14 mouse cellular contexts compared by ENCODE assay signal in genomic region chr17:8415533-8415932, GRCm38 (mm10). TPM values are rescaled to one million over a fixed set of nuclear protein-coding genes. Genes with fewer than 3 reads are reported as not detected.
A peak's percentile ranks its signal among the peaks of the same experiment; 100 is the strongest.
DNase-seq lines count a peak whose midpoint lies in the region; ATAC-seq lines count a peak whose summit lies in the region.
"Had no signal": no experiment of that assay in that cellular context is flagged by ENCODE, and none has a peak within 500 bp of the region (broad histone marks: within the 10 kb centered on the region; RNA-seq: fewer than 3 reads in every experiment).

No protein-coding gene starts in this region.

- intact Hi-C loops in heart, postnatal 10 days (cut with DNase I): no loop called here

- H3K4me3 ChIP-seq in heart, embryonic 13.5 days: no peak overlapping the region
- H3K4me3 ChIP-seq: embryonic facial prominence, embryonic 12.5 days had no signal

- peaks cover 31% of the 10 kb centered on the region for H3K27me3 ChIP-seq in heart, embryonic 13.5 days (replicated peaks)

- WGBS in heart, embryonic 13.5 days: 11% methylated on average over 8 of the region's 8 CpGs

- H3K4me1 ChIP-seq in heart, embryonic 13.5 days: peaks cover 26% of the 10 kb centered on the region

- H3K9me3 ChIP-seq in heart, embryonic 13.5 days: no peaks in the 10 kb centered on the region
- H3K9me3 ChIP-seq: embryonic facial prominence, embryonic 12.5 days had no signal

- no peak overlapping the region for H3K9ac ChIP-seq in heart, embryonic 13.5 days
- H3K9ac ChIP-seq: embryonic facial prominence, embryonic 12.5 days; liver, embryonic 14.5 days had no signal

- DNase-seq in heart, adult 9 months (ENCODE audit: low spot score in 2 of 2): no peak
- peak; percentile 54 to 64 for DNase-seq in kidney, postnatal 4 days
- DNase-seq in kidney, postnatal 25 days: no peak
- DNase-seq in ZHBTc4 (ENCODE audit: low read depth, low spot score) (peak; percentile 46), adipocyte (ENCODE audit: low spot score) (no peak)
- DNase-seq in heart, postnatal 10 days: peak; percentile 15 to 28
- DNase-seq: cerebellum, adult 8-10 months; gastrocnemius, postnatal 14 days had no signal

- peak overlapping the region; percentile 89; the same call in 1 of the 2 replicates for H3K27ac ChIP-seq in heart, embryonic 13.5 days (replicated peaks)
- H3K27ac ChIP-seq: embryonic facial prominence, embryonic 12.5 days; hindbrain, postnatal 0 days; liver, embryonic 14.5 days had no signal

- ATAC-seq in heart, embryonic 13.5 days (ENCODE audit: extremely low read depth, insufficient number of reproducible peaks, low FRiP score, low TSS enrichment): no peak
- ATAC-seq: CD4-positive, CD25-positive, alpha-beta regulatory T cell, adult 4 months; hindbrain, postnatal 0 days had no signal

- H3K4me2 ChIP-seq in heart, embryonic 13.5 days: no peak overlapping the region
- H3K4me2 ChIP-seq: embryonic facial prominence, embryonic 12.5 days; midbrain, embryonic 11.5 days had no signal

- H3K36me3 ChIP-seq in heart, embryonic 13.5 days: no peaks in the 10 kb centered on the region
- H3K36me3 ChIP-seq: embryonic facial prominence, embryonic 12.5 days had no signal

RNA-seq across cellular contexts. Expression of gene T, which starts 18.7 kb away (rescaled TPM):
- polyA plus RNA-seq in heart, embryonic 13.5 days (2015; fragmentation: Nextera tagmentation; extraction: Ambion mirVana): 0.09 and 0.18 TPM in 2 replicates
- not detected for total RNA-seq in heart, postnatal 10 days (2021)
- total RNA-seq: gastrocnemius, postnatal 14 days had no signal
- polyA plus RNA-seq: CD4-positive, CD25-positive, alpha-beta regulatory T cell, adult 4 months had no signal

RNA-seq across cellular contexts. Expression of gene T2, which starts 59.7 kb away (rescaled TPM):
- 0.83 and 1.3 TPM in 2 replicates for polyA plus RNA-seq in heart, embryonic 13.5 days (2015; fragmentation: Nextera tagmentation; extraction: Ambion mirVana)
- under 1 TPM; 0.84 TPM for total RNA-seq in heart, postnatal 10 days (2021)
- total RNA-seq: gastrocnemius, postnatal 14 days had no signal

Comparison
In these comparisons a context has a peak if more than half of its experiments do, and no peak if none do; other contexts are left out.
1. DNase-seq: peak in kidney, postnatal 4 days (2 of 2), ZHBTc4 (single experiment) and heart, postnatal 10 days (2 of 2); none in heart, adult 9 months (0 of 2), kidney, postnatal 25 days (0 of 2) and adipocyte (single experiment).